10 mouse cellular contexts compared by ENCODE assay signal in the genomic region with DNA sequence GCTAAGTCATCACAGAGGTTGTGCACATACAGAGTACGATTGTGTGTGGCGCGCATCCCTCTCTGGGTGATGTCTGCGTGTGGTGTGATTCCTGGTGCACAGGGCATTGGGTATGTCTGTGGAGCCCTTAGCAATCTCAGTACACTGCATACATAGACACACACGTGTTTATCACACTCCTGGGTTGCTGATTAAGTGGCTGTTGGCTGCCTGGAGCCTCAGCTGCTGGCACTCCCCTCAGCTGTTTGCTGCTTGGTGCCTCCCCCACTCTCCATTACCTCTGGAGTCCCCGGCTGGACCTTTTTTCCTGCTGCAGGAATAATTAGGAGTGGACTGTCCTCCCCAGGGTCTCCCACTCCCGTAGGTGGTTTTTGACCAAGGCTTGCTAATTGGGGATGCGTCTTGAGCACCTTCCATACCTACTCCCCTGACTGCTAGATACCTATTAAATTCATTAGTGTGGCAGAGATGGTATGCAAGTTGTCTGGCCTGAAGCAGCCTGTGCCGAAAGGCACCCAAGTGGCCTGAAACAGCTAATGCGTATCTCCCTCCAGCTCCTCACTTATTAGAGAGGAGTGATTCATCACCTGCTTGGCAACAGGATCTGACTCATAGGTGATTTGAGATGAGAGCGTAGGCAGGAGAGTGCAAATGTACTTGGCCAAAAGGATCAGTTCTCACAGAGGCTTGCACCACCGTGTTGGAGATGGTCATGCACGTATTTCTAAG. TPM values are rescaled to one million over a fixed set of nuclear protein-coding genes. Genes with fewer than 3 reads are reported as not detected.
DNase-seq lines count a peak whose midpoint lies in the region; ATAC-seq and TF ChIP-seq lines count a peak whose summit lies in the region.
"Had no signal": no experiment of that assay in that cellular context is flagged by ENCODE, and none has a peak within 500 bp of the region (broad histone marks: within the 10 kb centered on the region; RNA-seq: fewer than 3 reads in every experiment).

No protein-coding gene starts in this region.

- TF ChIP-seq CTCF in MEL (IDR thresholded peaks at IDR 0.05 in 2 of 3, conservative IDR thresholded peaks at IDR 0.05 in 1 of 3; ENCODE audit: control insufficient read depth in 1 of 3, insufficient read depth in 1 of 3, low read depth in 2 of 3, low read length in 3 of 3, poor library complexity in 1 of 3, severe bottlenecking in 1 of 3) = no peak

- H3K36me3 ChIP-seq in heart, embryonic 14.5 days (ENCODE audit: control insufficient read depth, insufficient read depth, low read length) = peaks cover 28% of the 10 kb centered on the region
- peaks cover 0 to 19% of the 10 kb centered on the region in 2 experiments; a peak in 2 of 4 replicates for H3K36me3 ChIP-seq in MEL (ENCODE audit: control insufficient read depth in 1 of 2, insufficient read depth in 2 of 2, low read length in 2 of 2)
- H3K36me3 ChIP-seq in forebrain, embryonic 16.5 days (ENCODE audit: control insufficient read depth, insufficient read depth) = peaks cover 25% of the 10 kb centered on the region
- H3K36me3 ChIP-seq in midbrain, embryonic 14.5 days (ENCODE audit: control insufficient read depth, insufficient read depth, low read length) = peaks cover 6% of the 10 kb centered on the region; the same call in 1 of the 2 replicates

- no peak for DNase-seq in heart, postnatal 14 days
- DNase-seq in MEL (ENCODE audit: low read depth, low spot score) = no peak
- DNase-seq in midbrain, embryonic 14.5 days = no peak
- no peak for DNase-seq in left cerebral cortex, adult 18-20 months (ENCODE audit: low spot score in 2 of 2)
- DNase-seq in kidney, postnatal 25 days = no peak
- no peak for DNase-seq in embryo, embryonic 11 days

- H3K9me3 ChIP-seq in heart, embryonic 14.5 days (ENCODE audit: control insufficient read depth, low read length) = no peaks in the 10 kb centered on the region
- no peaks in the 10 kb centered on the region for H3K9me3 ChIP-seq in MEL (replicated peaks; ENCODE audit: insufficient read depth, low read length)
- H3K9me3 ChIP-seq in forebrain, embryonic 16.5 days (ENCODE audit: control insufficient read depth, low read length) = no peaks in the 10 kb centered on the region
- no peaks in the 10 kb centered on the region for H3K9me3 ChIP-seq in midbrain, embryonic 14.5 days (ENCODE audit: control insufficient read depth, low read length)
- H3K9me3 ChIP-seq: G1E; liver, embryonic 15.5 days had no signal

- no peak for TF ChIP-seq RAD21 in MEL (IDR thresholded peaks at IDR 0.05; ENCODE audit: low read depth, low read length)

- H3K4me2 ChIP-seq in heart, embryonic 14.5 days (ENCODE audit: low read length) = no peak overlapping the region
- no peak overlapping the region for H3K4me2 ChIP-seq in forebrain, embryonic 16.5 days (ENCODE audit: low read length)
- H3K4me2 ChIP-seq in midbrain, embryonic 14.5 days (ENCODE audit: low read length) = no peak overlapping the region
- H3K4me2 ChIP-seq: liver, embryonic 15.5 days had no signal

- no peak for TF ChIP-seq EP300 in MEL (IDR thresholded peaks at IDR 0.05; ENCODE audit: low read depth in 1 of 2, low read length in 2 of 2)

- peaks cover 8% of the 10 kb centered on the region for H3K79me2 ChIP-seq in MEL (ENCODE audit: control insufficient read depth, insufficient read depth, low read length, poor library complexity)

- WGBS in heart, embryonic 14.5 days = 63% methylated on average over 13 of the region's 13 CpGs
- WGBS in forebrain, embryonic 16.5 days = 89% methylated on average over 13 of the region's 13 CpGs
- 74% methylated on average over 13 of the region's 13 CpGs for WGBS in midbrain, embryonic 14.5 days

- intact Hi-C loops in heart, postnatal 14 days (cut with DNase I) = no loop called here

- H3K27me3 ChIP-seq in heart, embryonic 14.5 days (ENCODE audit: control insufficient read depth, insufficient read depth, low read length) = no peaks in the 10 kb centered on the region
- no peaks in the 10 kb centered on the region for H3K27me3 ChIP-seq in MEL (ENCODE audit: control insufficient read depth in 1 of 2, insufficient read depth in 2 of 2, low read length in 2 of 2)
- H3K27me3 ChIP-seq in forebrain, embryonic 16.5 days (replicated peaks; ENCODE audit: control insufficient read depth, insufficient read depth, low read length) = no peaks in the 10 kb centered on the region
- H3K27me3 ChIP-seq in midbrain, embryonic 14.5 days (ENCODE audit: control insufficient read depth, insufficient read depth, low read length) = no peaks in the 10 kb centered on the region
- H3K27me3 ChIP-seq: liver, embryonic 15.5 days had no signal

- TF ChIP-seq POLR2A in MEL (IDR thresholded peaks at IDR 0.05; ENCODE audit: control insufficient read depth in 1 of 2, insufficient read depth in 1 of 2, low read depth in 1 of 2, low read length in 2 of 2, poor library complexity in 1 of 2) = no peak

- H3K9ac ChIP-seq in heart, embryonic 14.5 days (ENCODE audit: low read length) = no peak overlapping the region
- no peak overlapping the region for H3K9ac ChIP-seq in MEL (ENCODE audit: control insufficient read depth, low read depth, low read length, poor library complexity, severe bottlenecking)
- no peak overlapping the region for H3K9ac ChIP-seq in forebrain, embryonic 16.5 days (replicated peaks; ENCODE audit: low read depth, low read length)
- no peak overlapping the region for H3K9ac ChIP-seq in midbrain, embryonic 14.5 days (replicated peaks; ENCODE audit: low read length)
- H3K9ac ChIP-seq: liver, embryonic 15.5 days had no signal

- peak overlapping the region; percentile 6 to 10; a peak in 1 of 4 replicates for H3K27ac ChIP-seq in heart, embryonic 14.5 days (replicated peaks in 1 of 2; ENCODE audit: control insufficient read depth in 1 of 2, insufficient read depth in 1 of 2, low read depth in 2 of 2, low read length in 2 of 2)
- H3K27ac ChIP-seq in MEL (ENCODE audit: control insufficient read depth, low read depth, low read length) = no peak overlapping the region
- H3K27ac ChIP-seq in forebrain, embryonic 16.5 days (ENCODE audit: low read length) = no peak overlapping the region
- no peak overlapping the region for H3K27ac ChIP-seq in midbrain, embryonic 14.5 days (replicated peaks; ENCODE audit: low read depth, low read length)
- H3K27ac ChIP-seq: liver, embryonic 15.5 days had no signal

- H3K4me3 ChIP-seq in heart, embryonic 14.5 days (ENCODE audit: control insufficient read depth in 1 of 2, insufficient read depth in 1 of 2, low read depth in 1 of 2, low read length in 2 of 2) = no peak overlapping the region
- H3K4me3 ChIP-seq in MEL (ENCODE audit: control insufficient read depth in 1 of 2, insufficient read depth in 1 of 2, low read depth in 2 of 2, low read length in 2 of 2) = no peak overlapping the region
- no peak overlapping the region for H3K4me3 ChIP-seq in forebrain, embryonic 16.5 days (replicated peaks; ENCODE audit: low read length)
- H3K4me3 ChIP-seq in midbrain, embryonic 14.5 days (replicated peaks; ENCODE audit: low read depth, low read length) = no peak overlapping the region
- H3K4me3 ChIP-seq: liver, embryonic 15.5 days had no signal

- peaks cover 18 to 30% of the 10 kb centered on the region in 2 experiments for H3K4me1 ChIP-seq in heart, embryonic 14.5 days (ENCODE audit: control insufficient read depth in 2 of 2, insufficient read depth in 2 of 2, low read length in 2 of 2)
- no peaks in the 10 kb centered on the region for H3K4me1 ChIP-seq in MEL (ENCODE audit: control insufficient read depth in 1 of 2, insufficient read depth in 2 of 2, low read length in 2 of 2)
- H3K4me1 ChIP-seq in forebrain, embryonic 16.5 days (replicated peaks; ENCODE audit: control insufficient read depth, insufficient read depth, low read length) = peaks cover 9% of the 10 kb centered on the region
- peaks cover 17% of the 10 kb centered on the region for H3K4me1 ChIP-seq in midbrain, embryonic 14.5 days (ENCODE audit: control insufficient read depth, insufficient read depth, low read length)

- no peak for ATAC-seq in heart, embryonic 14.5 days (ENCODE audit: insufficient number of reproducible peaks, insufficient read depth, low FRiP score, low read depth)
- ATAC-seq in forebrain, embryonic 16.5 days = peak; percentile 14; the same call in 1 of the 2 replicates
- ATAC-seq in midbrain, embryonic 14.5 days (ENCODE audit: low FRiP score, low TSS enrichment) = peak; percentile 47; the same call in 1 of the 2 replicates

TF ChIP-seq in MEL, 35 proteins besides CTCF, POLR2A, EP300 and RAD21 (continues in another document):
- no peak for TF ChIP-seq POLR2AphosphoS2 (IDR thresholded peaks at IDR 0.05; ENCODE audit: low read length)
- TF ChIP-seq CHD2 (IDR thresholded peaks at IDR 0.05; ENCODE audit: low read length) = no peak
- no peak for TF ChIP-seq SMC3 (IDR thresholded peaks at IDR 0.05; ENCODE audit: low read depth, low read length)
- 0 out of 2 replicates have a peak, but pooled peaks have one; percentile 23 for TF ChIP-seq ETS1 (IDR thresholded peaks at IDR 0.05; ENCODE audit: low read depth, low read length)
- no peak for TF ChIP-seq MEF2A (IDR thresholded peaks at IDR 0.05; ENCODE audit: extremely low read depth, insufficient replicate concordance, low read depth, low read length, poor library complexity, severe bottlenecking)
- no peak for TF ChIP-seq E2F4 (IDR thresholded peaks at IDR 0.05; ENCODE audit: borderline replicate concordance, low read depth, low read length)
- TF ChIP-seq TAL1 (IDR thresholded peaks at IDR 0.05; ENCODE audit: low read length) = no peak
- no peak for TF ChIP-seq MAZ (IDR thresholded peaks at IDR 0.05; ENCODE audit: low read depth, low read length)
- no peak for TF ChIP-seq BHLHE40 (IDR thresholded peaks at IDR 0.05; ENCODE audit: borderline replicate concordance, low read depth, low read length)
- TF ChIP-seq POLR2AphosphoS5 (IDR thresholded peaks at IDR 0.05; ENCODE audit: borderline replicate concordance, low read depth, low read length) = 0 out of 2 replicates have a peak, but pooled peaks have one; percentile 18
- no peak for TF ChIP-seq MAFK (IDR thresholded peaks at IDR 0.05; ENCODE audit: borderline replicate concordance, low read depth, low read length)
- TF ChIP-seq MAX (IDR thresholded peaks at IDR 0.05; ENCODE audit: low read length) = no peak
- no peak for TF ChIP-seq KAT2A (conservative IDR thresholded peaks at IDR 0.05; ENCODE audit: low read depth, low read length)
- TF ChIP-seq USF1 (IDR thresholded peaks at IDR 0.05; ENCODE audit: low read depth, low read length) = no peak

RNA-seq across cellular contexts. Expression of a gene that starts 50.2 kb away (rescaled TPM):
- polyA plus RNA-seq in heart, embryonic 14.5 days (2014; fragmentation: Nextera tagmentation; extraction: Ambion mirVana) = 16.9 and 17.3 TPM in 2 replicates
- 10 to 100 TPM; 28.1 to 28.6 TPM for total RNA-seq in heart, postnatal 14 days (2021)
- 98.8 and 116 TPM in 2 replicates for total RNA-seq in MEL (2012; rRNA removed)
- polyA plus RNA-seq in MEL (2012; ENCODE audit: insufficient read depth in 1 of 2, insufficient read length in 2 of 2, low read depth in 1 of 2, low replicate concordance in 2 of 2, missing spikeins in 1 of 2) = 100 to 1,000 TPM; 134 to 150 TPM
- polyA plus RNA-seq in forebrain, embryonic 16.5 days (2015; fragmentation: Nextera tagmentation; extraction: Ambion mirVana) = 20.7 and 23.6 TPM in 2 replicates
- polyA plus RNA-seq in midbrain, embryonic 14.5 days (2014; fragmentation: Nextera tagmentation; extraction: Ambion mirVana) = 9.4 and 13.1 TPM in 2 replicates
- total RNA-seq in left cerebral cortex, adult 18-20 months (2021) = 10 to 100 TPM; 45.8 to 48.6 TPM

Comparison
In these comparisons a context has a peak if more than half of its experiments do, and no peak if none do; other contexts are left out.
1. H3K27ac ChIP-seq: peak in heart, embryonic 14.5 days (2 of 2); none in MEL (single experiment), forebrain, embryonic 16.5 days (single experiment) and midbrain, embryonic 14.5 days (single experiment).